Mouse (Mus musculus) gastrocnemius, postnatal 10 days (tissue): ENCODE measurements around the gene Maml1. TPM values are rescaled to one million over a fixed set of nuclear protein-coding genes. Genes with fewer than 3 reads are reported as not detected.
"Not testable (repeated sequence)": the region's sequence is repeated elsewhere in the genome, so short reads cannot be mapped to it uniquely, and the experiment has no call there.

Experiments
- DNase-seq: peaks from one replicate; pipeline ENCODE4 v3.0.0; 2021; ENCODE audit warnings: mixed read lengths
- long read RNA-seq, 2 experiments: library from polyadenylated mRNA; stranded (forward); transcript quantifications; one replicate each; pipeline ENCODE4 v2.0.0; 2021
- total RNA-seq, 2 experiments: library from RNA; stranded (reverse); gene quantifications; 2 replicates each; pipeline ENCODE4 v1.2.3; 2021

The Maml1 gene
- total RNA-seq = 10 to 100 TPM; 11.7 to 13.9 TPM
- long read RNA-seq, experiment 1, full-length matches to known transcripts = 3 of 4 reads
- long read RNA-seq, experiment 1, partial matches to known transcripts = 1 of 4 reads
- long read RNA-seq, experiment 1, other reads (novel, unspliced or antisense) = 0 of 4 reads
- long read RNA-seq, experiment 2, partial matches to known transcripts = 0 of 3 reads
- long read RNA-seq, experiment 2, other reads (novel, unspliced or antisense) = 3 of 3 reads

DNA sequence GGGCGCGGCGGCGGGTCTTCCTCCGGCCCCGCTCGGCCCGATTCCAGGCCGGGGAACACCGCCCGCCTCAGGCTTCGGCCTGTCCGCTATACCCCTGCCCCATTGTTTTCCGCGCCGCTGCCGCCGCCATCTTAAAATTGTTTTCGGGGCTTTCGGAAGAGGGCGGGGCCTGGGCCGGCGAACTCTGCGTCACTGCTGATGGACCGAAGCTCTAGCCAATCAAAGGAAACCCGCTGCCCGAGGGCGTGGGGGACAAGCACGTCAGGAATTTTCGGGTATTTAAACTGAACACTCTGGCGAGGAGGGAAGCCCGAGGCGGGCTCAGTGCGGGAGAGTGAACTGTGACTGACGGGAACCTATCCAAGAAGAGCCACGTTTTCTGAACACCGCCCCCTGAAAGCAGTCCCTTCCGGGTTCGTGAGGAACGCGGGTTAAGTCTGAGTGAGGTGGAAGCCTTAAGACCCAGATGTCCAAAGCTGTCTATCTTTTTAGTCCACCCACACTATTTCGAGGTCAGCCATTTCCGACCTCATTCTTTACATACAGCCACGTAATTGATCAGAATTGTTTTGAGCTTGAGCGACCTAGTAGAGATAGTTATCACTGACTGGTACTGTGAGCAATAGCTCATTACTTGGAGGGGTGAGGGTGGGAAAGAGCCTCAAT is at the start of gene Maml1:
Gene Maml1, minus strand, starts transcription at position 122 of the 666 bp plus-strand sequence.
- DNase-seq = peak; percentile 91

DNA sequence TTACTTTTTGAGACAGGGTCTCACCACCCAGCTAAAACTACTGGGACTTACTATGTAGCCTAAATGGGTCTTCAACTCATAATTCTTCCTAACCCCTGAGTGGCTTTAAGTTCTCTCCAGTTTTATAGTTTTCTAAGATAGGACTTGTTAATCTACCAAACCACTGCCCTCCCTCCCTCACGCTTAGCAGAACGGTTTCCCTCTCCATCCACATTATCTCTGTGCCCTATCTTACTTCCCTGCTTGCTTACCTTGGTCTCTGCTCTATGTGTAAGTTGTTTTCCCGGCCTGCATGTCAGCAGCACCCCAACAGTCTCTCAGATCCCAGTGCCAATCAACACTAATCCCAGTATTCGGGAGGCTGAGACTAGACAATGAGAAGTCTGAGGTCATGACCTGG is 44.8 kb upstream of the Maml1 start:
- DNase-seq = no peak

DNA sequence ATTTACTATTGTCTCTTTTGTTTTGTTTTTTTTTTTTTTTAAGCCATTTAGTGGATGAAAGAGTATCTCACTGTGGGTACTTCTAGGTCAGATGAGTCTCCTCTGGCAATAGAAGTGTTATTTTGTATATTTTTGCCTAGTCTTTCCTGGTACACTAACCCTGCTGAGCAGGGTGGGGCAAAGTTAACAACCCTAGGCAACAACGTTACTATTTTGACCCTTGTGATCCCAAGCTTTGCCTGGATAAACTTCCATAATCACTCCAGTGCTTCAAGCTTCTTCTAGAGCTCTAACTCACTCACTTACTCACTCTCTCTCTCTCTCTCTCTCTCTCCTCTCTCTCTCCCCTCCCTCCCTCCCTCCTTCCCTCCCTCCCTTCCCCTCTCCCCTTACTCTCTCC is 44.0 kb upstream of the Maml1 start:
- DNase-seq = no peak

DNA sequence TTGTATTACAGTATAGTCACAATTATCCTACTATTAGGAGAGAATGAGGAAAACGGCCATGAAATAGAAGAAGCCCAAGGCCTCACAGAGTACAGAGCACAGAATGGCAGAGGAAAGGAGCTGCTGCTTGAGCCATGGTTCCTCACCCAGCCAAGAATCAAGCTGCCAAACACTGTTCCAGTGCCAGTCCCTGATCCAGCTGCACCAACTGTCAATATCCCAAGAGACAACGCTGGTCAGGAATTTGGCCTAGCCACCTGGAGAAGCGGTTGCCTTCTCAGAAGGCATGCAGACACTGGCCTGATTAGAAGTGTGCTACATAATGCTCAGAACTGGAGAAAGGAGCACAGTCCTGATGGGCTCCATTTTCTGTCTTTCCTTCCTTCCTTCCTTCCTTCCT is 41.1 kb upstream of the Maml1 start:
- peak; percentile 27 for DNase-seq

DNA sequence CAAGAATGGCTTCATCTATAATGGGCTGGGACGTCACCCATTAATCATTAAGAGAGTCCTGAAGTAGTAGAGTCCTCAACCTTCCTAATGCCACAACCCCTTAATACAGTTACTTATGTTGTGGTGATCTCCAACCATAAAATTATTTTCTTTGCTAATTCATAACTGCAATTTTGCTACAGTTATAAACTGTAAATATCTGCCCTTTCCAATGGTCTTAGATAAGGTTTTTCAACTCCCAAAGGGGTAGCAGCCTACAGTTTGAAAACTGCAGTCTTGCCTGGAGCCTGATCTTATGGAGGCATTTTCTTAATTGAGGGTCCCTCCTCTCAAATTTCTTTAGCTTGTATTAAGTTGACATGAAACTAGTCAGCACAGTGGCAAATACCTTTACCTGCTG is 37.3 kb upstream of the Maml1 start:
- no peak for DNase-seq

DNA sequence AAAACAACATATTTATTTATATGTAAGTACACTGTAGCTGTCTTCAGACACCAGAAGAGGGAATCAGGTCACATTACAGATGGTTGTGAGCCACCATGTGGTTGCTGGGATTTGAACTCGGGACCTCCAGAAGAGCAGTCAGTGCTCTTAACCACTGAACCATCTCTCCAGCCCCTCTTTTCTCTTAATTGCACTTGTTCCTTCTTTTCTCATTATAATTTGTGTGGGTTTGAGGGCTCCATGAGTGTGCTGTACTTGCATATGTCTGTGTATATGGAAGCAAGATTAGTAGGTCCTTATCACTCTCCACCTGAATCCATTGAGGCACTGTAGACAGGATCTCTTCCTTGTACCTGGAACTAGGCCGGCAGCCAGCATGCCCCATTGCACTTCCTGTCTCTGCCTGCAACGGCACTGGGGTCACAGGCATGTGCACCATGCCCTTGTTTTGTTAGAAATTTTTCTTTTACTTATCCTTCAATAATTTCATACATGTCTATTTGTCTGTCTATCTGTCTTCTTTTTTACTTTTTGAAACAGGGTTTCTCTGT is 36.0 kb upstream of the Maml1 start:
- DNase-seq = no peak

DNA sequence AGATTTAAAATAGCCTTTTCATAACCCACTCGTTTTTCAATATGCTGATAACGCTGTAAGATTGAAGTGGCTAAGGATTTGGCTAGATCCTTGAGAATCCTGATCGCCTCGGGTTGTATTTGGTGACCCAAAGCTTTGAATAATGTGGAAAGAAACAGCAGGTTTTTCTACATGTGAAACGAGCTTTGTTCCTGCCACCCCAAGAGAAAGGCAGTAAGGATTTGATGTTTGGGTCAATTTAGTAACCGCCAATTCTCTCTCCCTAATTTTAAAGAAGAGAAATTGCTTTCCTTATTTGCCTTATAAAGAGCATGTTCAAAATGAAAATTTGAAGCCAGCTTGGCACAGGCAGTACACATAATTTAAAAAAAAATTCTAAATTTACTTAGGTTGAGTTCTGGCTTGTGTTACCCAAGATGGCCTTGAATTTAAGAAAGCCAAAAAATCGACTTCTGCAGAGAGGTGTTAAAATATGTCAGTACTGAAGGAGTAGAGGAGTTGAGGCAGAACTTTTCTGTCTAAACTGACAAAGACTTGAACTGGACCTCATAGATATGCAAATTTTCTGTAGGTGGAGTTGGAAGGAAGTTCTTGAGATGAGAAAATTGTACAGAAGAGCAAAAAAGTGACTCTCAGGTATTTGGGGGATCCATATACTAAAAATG is 34.3 kb upstream of the Maml1 start:
- DNase-seq = no peak

DNA sequence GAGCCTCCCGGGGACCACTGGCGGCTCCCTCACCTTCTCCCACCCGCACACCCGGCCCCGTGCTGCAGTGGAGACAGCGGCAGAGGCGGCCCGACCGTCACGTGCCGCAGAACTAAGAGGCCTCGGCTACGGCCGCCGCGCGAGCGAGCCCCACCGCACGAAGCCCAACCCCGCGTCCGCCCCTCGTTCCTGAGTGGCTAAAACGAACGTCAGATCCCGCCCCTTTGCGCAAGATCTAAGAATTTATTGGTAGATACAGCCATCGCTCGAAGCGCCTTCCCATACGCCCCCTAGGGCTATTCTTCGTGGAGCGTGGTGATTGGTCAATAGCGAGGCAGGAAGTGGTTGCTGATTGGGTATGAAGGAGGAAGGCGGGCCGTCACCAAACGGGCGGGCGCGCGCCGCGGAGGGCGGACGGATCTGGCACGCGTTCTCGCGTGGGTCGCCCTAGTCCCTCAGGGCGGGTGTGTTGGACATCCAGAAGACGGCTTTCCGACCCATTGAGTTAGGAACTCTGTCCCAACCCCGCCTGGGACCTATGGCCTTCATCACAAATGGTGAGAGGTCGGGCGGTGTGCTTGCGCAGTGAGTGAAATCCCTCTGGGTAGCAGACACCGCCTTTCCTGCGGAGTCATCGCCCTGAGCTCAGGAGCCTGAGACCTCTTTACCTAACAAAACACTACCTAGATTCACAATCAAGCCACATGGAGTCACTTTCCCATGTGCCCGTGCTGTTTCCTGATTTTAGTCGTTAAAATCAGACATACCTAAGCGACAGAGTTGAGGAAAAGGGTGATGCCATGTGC is 33.6 kb upstream of the Maml1 start, which contains the start of gene Canx:
Gene Canx, minus strand, starts transcription at position 178 of the 806 bp plus-strand sequence.
- DNase-seq = peak; percentile 94

DNA sequence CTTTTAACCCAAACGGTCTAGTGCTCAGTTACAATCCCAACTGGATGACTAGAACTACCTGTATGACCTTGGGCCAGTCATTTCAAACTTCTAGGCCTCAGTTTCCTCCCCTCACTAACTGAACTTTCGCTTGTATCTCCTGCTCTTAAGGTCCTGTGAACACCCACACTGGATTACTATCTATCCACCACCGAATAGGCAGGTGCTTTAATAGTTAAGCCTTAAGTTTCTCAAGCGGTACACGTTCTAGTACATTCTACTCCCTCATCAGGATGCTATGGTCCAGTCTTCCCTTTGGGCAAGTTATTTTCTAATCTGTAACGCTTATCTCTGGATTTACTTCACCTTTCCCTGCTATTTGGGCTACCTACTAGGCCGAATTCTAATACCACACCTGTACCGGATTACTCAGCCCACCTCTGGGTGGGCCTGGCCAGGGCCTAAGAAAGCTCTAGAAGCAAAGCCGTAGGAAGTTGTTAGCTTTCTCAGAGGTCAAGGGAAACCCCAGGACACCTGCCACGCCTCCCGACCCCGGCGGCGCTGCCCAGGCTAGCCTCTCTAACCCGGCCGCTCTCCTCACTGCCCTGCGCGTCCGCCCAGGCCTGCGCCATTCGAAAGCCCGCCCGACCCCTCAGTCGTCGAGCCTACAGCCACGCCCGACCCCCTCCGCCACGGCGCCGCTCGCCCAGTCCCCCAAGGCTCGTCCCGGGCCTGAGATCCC is 32.8 kb upstream of the Maml1 start:
- DNase-seq = no peak

DNA sequence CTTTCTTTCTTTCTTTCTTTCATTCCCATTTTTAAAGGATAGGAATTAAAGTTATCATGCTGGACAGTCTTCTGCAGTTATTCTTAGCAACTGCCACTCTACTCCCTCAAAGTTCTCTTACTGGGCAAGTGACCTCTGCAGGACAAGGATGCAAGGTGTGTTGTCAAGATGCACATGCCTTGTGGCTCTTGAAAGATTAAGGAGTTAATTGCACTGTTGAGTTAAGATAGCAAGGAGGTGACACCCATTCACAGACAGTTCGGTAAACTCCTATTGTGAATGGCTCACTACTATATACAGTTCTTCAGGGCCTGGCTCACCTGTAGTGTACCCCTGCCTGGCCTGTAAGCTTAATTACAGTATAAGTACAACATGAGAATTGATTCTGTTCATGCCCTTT is 31.7 kb upstream of the Maml1 start:
- no peak for DNase-seq

DNA sequence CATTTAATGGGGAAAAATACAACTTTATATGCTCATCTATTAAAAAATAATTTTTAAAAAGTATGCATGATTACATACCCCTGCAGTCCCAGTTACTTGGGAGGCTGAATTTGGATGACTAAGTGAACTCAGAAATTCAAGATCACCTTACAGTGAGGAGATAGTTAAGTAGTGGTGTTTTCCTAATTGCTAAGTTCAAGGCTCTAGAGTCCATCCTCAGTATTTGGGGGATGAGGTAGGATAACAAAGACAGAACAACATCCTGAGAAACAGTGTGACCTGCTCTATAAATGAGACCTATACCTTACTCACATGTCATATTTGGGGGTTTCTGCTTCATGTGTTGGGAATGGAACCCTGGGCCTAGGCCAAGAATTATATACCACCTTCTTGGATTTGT is 30.2 kb upstream of the Maml1 start:
- DNase-seq = no peak

DNA sequence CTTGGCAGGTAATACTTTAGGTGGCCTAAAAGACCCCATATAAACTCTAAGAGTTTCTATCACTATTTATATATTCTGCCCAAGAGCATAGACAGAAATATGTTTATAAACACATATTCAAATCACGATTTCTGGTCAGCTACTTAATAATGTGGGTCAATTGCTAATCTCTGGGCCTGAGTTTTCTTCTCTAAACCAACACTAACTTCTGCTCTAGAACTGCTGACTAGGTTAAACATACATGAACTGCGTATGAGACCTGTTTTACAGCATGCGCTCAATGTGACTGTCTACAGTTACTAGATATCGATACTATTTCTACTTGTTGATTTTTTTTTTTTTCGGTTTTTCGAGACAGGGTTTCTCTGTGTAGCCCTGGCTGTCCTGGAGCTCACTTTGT is 29.1 kb upstream of the Maml1 start:
- DNase-seq = no peak

DNA sequence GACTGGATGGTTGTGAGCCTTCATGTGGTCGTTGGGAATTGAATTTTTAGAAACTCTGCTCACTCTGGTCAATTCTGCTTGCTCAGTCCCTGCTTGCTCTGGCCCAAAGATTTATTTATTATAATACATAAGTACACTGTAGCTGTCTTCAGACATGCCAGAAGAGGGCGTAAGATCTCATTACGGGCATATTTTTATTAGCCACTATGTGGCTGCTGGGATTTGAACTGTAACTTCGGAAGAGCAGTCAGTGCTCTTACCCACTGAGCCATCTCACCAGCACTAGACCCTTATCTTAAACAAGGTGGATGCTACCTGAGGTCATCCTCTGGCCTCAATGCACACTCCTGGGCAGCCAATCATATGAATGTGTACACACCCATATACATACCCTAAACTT is 27.2 kb upstream of the Maml1 start:
- not testable (repeated sequence) for DNase-seq

DNA sequence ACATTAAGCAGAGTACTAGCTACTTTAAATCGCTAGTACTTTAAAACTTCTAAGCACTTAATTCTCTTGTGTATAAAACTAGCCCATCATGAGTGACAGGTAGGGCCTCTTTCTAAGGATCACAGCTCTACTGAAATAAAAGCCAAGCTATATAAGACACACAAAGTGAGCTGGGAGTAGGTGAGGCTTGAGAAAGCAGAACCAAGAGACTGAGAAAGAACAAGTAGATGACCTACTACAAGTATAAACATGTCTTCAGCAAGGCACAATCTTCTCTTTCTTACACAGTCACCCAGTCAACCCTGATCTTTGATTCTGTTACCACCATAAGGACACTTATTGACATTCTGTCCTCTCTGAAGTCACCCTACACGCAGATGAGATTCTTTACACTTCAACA is 20.7 kb upstream of the Maml1 start:
- no peak for DNase-seq

DNA sequence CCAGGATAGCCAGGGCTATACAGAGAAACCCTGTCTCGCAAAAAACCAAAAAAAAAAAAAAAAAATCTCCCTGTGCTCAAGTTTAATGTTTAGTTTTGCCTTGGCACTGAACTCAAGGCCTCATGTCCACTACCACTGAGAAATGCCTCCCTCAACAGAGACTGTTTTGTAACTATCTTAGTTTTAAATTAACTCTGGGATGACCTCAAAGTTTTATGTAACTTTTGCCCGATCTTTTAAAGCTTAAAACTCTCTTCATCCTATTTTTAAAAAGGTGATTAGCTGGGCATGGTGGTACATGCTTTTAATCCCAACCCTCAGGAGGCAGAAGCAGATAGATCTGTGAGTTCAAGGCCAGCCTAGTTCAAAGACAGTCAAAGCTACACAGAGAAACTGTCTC is 11.3 kb upstream of the Maml1 start:
- no peak for DNase-seq

DNA sequence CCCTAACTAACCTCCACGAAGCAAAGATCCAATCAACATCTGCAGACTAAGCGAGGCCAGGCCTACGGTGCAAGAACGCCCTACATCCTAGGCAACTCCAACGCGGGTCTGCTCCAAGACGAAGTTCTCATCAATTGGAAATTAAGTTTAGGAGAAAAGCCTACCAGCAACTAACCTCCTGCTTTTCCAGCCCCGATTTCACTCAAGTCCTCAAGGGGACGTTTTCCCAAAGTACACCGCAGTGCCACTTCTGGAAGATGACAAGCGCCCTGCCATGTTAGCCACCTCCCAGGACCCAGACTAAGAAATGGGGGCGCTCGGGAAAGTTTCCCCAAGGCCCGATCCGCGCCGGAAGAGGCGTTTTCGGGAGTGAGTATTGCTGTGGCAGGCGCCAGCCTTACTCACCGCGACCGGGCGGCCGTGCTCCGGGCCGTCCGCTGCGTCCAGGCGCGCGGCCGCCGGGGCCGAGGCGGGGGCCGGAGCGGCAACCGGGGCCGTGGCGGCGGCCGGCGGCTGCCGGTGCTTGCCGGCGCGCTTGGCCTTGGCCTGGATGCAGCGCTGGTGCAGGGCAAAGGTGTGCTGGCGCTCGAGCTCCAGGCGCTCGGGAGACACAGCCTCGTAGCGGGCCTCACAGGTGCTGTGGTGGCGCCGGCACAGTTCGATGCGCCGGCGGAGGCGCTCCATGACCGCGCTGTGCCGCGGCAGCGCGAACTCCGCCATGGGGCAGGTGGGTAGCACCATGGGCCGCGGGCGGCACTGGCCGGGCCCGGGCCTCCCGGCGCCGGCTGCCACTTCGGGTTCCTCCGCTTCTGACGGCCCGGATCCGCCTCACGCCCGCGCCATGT is 568 bp downstream of the Maml1 start:
- peak; percentile 44 for DNase-seq

DNA sequence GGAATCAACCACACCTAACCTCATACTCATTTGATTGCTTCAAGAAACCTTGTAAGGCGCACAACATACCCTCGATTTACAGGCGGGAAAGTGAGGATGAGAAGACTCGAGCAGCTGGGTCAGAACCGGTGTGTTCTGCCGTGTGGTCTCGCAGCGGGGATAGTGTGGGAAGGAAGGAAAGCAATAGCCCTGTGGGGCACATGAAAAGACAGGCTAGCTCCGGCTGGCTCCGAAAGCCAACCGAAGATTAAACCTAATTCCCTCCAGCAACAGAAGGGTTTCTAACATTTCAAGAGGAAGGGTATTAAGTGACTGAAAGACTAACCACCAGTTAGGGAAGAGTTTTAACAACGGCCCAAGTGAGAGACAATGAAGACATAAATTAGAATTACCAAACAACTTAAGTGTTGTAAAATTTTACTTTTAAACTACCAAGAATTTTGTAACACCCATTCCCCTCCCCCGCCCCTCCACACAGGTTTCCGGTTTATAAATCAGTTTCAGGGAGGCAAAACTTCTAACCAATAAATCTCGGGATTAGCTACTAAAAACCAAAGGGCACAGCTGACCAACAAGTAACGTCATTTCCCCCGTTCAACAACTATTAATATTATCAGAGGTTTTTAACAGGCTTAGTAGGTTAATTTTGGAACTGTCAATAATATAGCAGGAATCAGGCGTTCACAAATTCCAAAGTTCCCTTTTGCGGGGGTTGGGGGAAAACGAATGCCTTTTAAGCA is 1.5 kb downstream of the Maml1 start:
- DNase-seq = no peak

DNA sequence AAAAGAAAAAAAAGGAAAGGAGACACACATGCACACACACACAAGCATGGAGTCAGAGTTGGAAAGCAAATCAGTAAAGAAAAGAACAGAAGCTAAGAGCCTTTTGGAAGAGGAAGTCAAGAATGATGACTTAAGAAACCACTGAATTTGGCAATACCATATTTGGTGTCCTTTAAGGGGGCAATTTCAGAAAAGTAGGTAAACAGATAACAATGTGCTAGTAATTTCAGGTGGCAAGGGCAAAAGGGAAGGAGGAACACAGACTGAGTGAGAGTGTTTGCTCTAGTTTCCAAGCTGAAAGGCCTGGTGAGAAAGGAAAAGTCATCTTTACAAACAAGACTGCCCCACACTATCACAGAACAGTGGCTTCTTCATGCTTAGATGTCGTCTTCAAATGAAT is 5.7 kb downstream of the Maml1 start:
- DNase-seq = no peak

DNA sequence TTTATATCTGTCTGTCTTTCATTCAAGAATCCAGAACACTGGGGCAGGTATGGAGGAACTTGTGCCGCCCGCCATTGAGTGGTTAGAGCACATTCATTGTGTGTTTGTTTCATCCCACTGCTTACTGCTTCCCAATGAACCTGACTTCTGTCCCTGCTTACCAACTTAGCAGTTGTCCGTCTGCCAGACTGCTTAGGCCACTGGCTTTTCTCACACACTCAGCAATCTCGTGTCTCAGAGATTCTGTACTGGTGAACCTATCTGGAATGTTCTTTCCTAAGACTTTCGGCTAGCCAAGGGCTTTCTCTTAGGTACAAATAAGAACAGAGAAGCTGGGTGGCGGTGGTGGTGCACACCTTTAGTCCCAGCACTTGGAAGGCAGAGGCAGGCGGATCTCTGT is 6.4 kb downstream of the Maml1 start:
- DNase-seq = no peak

DNA sequence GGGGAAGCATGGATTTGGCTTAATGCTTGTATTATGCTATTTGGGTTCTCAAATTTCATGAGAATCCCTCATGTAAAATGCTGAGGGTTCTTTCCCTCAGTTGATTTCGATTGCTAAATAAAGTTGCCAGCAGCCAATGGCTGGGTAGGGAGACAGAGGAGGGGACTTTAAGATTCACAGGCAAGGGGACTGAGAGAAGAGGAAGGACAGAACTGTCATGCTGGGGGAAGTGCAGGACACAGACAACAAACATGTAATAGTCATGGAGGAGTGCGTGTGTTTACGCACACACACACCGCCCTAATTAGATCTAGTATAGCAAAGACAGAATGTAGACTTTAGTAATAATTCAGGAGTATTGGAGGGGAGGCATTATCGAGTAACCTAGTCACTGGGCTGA is 6.8 kb downstream of the Maml1 start:
- no peak for DNase-seq
